Mouse (Mus musculus): Measurements from ENCODE around the gene Rbfox1.

Gene Rbfox1

GRCm38 (mm10) chr16:6791218-6791617 lies 906.1 kb downstream of the Rbfox1 start:
- in situ Hi-C loops (cut with MboI; ENCODE audit: low sequenced_read_pairs): no loop called here

DNA sequence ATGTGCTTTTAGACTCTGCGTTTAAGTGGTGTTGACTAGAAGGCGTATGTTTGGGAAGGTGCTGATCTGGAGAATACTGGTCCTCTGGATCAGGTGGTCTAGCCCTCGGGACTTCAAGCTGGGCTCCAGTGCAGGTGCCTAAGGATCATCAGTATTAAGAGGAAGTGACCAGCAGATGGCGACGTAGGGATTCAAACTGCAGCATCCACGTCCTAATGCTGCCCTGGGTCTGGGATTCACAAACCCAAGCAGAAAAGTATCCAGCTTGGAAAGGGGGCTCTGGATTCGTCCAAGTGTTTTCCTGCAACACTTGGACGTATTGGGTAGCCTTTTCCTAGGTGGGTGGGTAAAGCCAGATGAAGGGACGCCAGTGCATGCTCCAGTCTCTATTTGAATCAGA lies 906.5 kb downstream of the Rbfox1 start:
- in situ Hi-C loops (cut with MboI; ENCODE audit: low sequenced_read_pairs): no loop called here

DNA sequence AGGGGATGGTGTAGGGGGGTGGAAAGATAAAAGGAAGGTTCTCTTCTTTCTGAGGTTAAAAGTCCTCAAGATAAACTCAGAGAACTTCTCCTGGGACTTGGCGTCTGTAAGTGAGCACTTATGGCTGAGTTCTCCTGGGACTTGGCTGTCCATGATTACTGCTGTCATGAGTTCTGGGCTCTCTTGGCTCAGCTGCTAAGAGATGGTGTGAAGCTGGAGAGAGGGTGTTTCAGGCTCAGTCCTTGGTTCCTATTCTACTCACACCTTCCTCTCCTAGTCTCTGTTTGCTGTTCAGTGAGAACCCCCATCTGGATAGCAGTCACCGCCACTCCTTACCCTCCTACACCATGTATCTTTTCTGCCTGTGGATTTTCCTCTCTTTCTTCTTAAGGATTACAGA lies 921.1 kb downstream of the Rbfox1 start:
- in situ Hi-C loops (cut with MboI; ENCODE audit: low sequenced_read_pairs): no loop called here

DNA sequence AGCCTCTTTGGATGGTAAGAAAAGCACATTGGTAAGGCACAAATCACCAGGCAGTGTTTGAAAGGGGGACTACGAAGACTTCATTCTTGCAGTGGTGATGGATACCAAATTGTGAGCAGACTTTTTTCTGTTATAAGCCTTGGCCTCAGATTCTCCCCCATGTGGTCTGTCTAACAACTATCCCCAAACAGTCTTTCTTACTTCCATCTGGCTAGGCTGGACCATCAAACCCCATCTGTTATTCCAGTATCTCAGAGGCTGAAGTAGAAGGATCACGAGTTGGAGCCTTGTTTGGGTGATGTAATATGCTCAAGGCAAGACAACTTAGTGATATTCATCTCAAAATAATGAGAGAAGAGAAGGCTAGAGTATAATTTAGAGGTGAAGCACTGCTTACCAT lies 922.7 kb downstream of the Rbfox1 start:
- in situ Hi-C loops (cut with MboI; ENCODE audit: low sequenced_read_pairs): no loop called here

GRCm38 (mm10) chr16:6813871-6814270 lies 928.7 kb downstream of the Rbfox1 start:
- in situ Hi-C loops (cut with MboI; ENCODE audit: low sequenced_read_pairs): no loop called here

DNA sequence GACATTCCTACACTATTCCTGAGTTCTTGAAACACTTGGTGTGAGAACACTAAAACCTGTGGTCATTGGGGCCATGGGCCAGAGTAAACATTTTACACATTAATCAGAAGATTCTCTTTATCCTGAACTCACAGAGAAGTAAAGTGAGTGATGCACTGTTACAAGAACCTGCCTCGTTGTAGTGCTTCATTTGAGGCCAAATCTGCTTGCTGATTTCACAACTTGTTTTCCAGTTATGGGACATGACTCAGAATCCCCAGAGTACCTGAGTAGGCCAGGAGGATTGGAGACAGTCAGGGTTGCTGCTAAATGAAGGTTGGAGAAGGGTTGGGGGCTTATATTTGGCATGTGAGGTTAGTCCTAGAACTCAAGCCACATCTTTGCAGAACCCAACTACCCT lies 936.6 kb downstream of the Rbfox1 start:
- in situ Hi-C loops (cut with MboI; ENCODE audit: low sequenced_read_pairs): no loop called here

DNA sequence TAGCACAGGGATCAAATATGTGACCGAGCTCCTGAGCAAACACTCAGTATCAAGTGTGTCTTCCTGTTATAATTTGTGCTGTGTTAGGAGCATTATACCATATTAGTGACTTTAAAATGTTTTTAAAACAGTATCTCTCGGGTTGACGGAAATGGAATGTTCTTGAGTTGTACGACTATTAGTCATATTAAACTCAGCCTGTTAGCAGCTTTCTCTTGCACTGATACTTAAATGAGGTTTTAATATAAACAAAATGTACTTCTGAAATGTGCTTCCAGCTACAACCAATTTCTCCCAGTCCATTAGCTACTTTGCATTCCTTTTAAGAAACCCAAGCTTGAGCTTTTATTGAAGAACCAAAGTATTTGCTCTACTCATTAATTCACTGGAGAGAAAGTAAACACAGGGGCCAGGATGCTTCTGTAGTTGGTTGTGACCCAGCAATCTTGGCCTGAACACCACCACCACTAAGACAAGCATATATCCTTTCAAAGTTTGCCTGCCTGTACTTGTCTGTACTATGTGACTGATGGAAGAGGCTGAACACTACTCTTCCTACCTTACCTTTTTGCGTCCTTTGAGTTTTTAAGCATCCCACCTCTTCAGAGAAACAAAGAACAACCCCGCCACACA lies 944.9 kb downstream of the Rbfox1 start:
- in situ Hi-C loops (cut with MboI; ENCODE audit: low sequenced_read_pairs): no loop called here

- in situ Hi-C loops (cut with MboI; ENCODE audit: low sequenced_read_pairs): no loop called here
These were observed 948.3 kb downstream of the Rbfox1 start for GRCm38 (mm10) chr16:6833486-6833885.

- in situ Hi-C loops (cut with MboI; ENCODE audit: low sequenced_read_pairs): no loop called here
These were observed 949.9 kb downstream of the Rbfox1 start for GRCm38 (mm10) chr16:6835051-6835450.

GRCm38 (mm10) chr16:6839299-6839995 lies 954.3 kb downstream of the Rbfox1 start:
- in situ Hi-C loops (cut with MboI; ENCODE audit: low sequenced_read_pairs): no loop called here

DNA sequence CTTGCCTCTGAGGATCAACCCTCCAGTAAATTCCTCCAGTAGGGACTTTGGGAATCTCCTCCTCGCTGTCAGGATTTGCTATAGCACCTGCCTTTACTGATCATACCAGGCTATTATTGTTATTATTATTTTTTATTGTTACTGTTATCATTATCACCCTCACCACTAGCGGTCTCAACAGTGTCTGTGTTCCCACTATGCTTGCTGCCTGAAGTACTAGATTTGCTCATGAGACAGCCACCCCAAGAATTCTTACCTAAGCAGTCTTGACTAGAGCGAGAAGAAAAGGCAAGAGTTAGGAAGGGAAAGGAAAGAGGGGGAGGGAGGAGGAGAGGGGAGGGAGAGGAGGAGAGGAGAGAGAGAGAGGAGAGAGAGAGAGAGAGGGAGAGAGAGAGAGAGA lies 954.9 kb downstream of the Rbfox1 start:
- in situ Hi-C loops (cut with MboI; ENCODE audit: low sequenced_read_pairs): no loop called here

GRCm38 (mm10) chr16:6840461-6840860 lies 955.3 kb downstream of the Rbfox1 start:
- in situ Hi-C loops (cut with MboI; ENCODE audit: low sequenced_read_pairs): no loop called here

GRCm38 (mm10) chr16:6842066-6842785 lies 957.1 kb downstream of the Rbfox1 start:
- in situ Hi-C loops (cut with MboI; ENCODE audit: low sequenced_read_pairs): no loop called here

DNA sequence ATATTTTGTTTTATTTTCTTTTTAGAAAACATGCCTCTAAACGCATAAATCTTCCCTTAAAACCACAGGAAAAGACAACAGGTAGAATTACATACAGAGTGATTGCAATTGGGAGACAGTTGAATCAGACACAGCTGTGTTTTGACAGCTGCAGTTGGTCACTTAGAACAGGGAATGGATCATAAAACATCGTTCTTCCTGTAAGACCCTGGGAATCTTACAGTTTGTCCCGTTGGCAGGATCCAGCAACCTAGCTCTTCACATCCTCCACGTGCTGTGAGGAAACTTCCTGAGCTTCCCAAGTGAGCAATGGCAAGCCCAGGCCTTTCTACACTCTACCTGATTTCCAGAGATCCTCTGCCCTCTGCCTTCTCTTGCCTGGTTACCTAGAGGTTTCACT lies 959.5 kb downstream of the Rbfox1 start:
- in situ Hi-C loops (cut with MboI; ENCODE audit: low sequenced_read_pairs): no loop called here

DNA sequence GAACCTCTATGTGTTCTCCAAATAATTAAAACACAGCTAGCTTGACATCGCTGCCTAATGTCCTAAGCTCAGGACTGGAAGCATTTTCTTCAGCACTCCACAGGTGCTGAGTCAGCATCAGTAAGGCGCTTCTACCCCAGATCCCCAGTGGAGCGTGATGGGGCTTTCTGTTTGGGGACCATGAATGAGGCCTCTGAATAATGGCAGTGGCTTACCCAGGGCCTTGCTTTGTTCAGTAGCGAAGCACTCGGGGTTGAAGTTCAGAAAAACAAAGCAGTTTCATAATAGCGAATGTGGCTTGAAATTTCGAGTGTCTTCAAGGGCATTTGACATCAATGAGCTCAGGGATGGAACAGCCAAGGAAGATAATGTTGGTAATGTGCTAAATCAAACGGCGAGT lies 966.2 kb downstream of the Rbfox1 start:
- in situ Hi-C loops (cut with MboI; ENCODE audit: low sequenced_read_pairs): no loop called here

DNA sequence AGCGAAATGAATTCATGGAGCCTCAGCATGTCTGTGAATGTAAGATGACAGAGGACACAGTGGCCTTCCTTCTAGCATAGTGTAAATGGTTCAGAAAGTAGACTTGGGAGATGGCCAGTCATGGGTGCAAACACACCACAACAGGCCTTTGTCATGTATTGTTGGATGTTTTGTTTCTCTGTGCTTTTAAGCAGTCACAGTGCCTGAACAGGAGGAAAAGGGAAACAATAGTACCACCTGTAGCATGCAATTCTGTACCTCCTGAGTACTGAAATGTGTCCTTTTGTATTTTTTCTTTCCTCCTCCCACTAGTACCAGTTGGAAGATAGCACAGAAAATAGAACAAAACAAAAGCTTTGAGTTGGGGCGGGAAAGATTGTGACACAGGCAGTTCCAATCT lies 968.6 kb downstream of the Rbfox1 start:
- in situ Hi-C loops (cut with MboI; ENCODE audit: low sequenced_read_pairs): no loop called here

- in situ Hi-C loops (cut with MboI; ENCODE audit: low sequenced_read_pairs): no loop called here
These were observed 976.5 kb downstream of the Rbfox1 start for GRCm38 (mm10) chr16:6861656-6862055.

DNA sequence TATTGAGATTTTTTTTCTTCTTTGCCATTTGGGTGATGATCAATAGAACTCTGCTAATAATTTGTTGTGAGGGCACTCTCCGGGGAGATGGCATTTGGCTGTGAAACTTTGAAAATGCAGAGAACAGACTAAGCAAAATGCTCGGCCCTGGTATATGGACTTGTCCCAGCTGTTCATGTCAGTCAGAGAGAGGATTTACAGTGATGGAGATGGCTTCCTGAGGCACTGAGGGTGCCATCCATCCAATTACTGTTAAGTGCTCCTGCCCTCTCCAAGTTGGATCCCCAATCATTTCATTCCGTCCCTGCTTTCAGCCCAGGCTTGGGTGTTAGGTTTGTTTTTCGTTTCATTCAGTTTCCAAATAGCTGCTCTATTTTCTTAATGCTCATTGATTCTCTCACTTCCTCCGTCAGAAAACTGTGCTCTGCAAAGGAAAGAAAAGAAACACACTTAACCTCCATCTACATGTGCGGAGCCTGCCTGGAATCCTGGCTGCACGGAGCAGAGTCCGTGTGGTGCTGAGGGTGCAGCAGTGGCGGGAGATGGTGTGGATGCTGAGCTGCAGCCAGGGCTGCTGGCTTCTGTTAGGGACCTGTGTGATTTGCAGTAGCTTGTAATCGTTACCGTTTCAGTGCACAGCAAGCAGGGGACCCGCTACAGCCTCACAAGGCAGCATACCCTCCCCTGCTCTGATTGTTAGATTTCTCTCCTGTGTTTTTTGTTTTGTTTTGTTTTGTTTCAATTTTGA lies 997.7 kb downstream of the Rbfox1 start:
- in situ Hi-C loops (cut with MboI; ENCODE audit: low sequenced_read_pairs): no loop called here

DNA sequence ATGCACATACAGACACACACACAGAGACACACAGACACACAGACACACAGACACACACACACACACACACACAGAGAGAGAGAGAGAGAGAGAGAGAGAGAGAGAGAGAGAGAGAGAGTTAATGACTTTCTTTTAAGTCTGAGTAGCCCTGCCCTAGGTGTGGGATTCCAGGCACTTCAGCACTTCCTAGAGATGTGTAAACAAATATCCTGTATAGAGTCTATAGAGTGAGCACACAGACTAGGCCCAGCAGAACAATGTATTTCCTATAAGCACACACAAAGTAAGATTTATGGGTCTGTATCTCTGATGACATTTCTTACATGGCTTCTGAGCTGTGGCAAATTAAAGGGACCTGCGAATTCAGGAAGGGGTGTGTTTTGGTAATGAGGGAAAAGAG lies 998.6 kb downstream of the Rbfox1 start:
- in situ Hi-C loops (cut with MboI; ENCODE audit: low sequenced_read_pairs): no loop called here

- in situ Hi-C loops (cut with MboI; ENCODE audit: low sequenced_read_pairs): no loop called here
These were observed 1000.5 kb downstream of the Rbfox1 start for GRCm38 (mm10) chr16:6885617-6886016.

DNA sequence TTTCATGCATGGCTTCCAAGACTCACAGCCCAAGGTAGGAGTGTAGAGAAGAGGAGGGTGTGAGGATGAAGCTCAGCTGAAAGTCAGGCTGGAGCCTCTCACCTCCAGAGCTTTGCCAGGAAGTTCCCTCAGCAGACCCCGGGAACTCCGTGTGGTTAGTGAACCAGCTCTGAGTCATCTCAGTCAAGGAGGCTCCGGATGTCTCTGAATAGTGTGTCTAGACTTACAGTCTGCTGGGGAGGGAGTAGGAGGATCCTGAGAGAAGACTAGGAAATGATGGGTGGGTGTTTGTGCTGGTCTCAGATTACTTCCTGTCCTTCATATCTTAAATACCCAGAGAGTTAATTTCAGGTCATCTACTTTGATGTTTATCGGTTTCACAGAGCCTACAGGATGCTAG lies 1004.1 kb downstream of the Rbfox1 start:
- in situ Hi-C loops (cut with MboI; ENCODE audit: low sequenced_read_pairs): no loop called here

Measured in CH12F3 (cell line).